Mouse (Mus musculus): ENCODE data around the gene Ctsk. TPM values are rescaled to one million over a fixed set of nuclear protein-coding genes. Genes with fewer than 3 reads are reported as not detected.

Gene Ctsk
- polyA plus RNA-seq, 1 experiment from 2014 or later = 147 TPM

DNA sequence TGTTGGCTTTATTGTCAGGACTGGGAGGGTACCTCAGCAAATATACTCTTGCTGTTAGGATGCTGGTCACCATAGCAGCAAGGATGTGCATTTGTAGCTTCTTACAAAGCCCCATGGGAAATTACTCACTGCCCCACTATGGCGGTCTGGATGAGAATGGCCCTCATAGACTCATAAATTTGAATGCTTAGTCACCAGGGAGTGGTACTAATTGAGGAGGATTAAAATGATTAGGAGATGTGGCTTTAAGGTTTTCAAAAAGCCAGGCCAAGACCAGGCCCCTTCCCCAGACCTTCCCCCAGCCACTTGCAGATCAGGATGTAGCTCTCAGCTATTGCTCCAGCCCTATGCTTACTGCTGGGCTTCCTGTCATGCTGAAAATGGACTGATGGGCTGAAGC, 51.1 kb downstream of the Ctsk start:
- no peaks in the 10 kb centered on the region for H3K27me3 ChIP-seq (replicated peaks; ENCODE audit: control insufficient read depth, insufficient read depth, low read length)
- 65% methylated on average over 1 of the region's 1 CpGs for WGBS

DNA sequence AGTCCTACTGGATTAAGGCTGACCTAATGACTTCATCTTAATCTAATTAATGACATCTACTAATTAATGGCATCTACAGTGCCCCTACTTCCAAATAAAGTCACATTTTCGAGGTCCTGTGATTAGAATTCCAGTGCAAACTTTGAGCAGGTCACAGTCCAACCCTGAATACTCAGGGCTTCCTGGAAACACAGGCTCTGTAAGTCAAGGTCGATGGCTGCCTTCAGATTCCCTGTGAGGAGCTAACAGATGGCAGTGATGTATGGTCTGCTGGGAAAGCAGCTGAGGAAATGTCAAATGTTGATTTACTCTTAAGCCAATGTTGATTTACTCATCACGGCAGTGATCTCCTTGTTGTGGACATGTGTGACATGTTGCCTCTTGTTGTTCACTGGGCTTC, 54.9 kb downstream of the Ctsk start:
- H3K9me3 ChIP-seq (ENCODE audit: control insufficient read depth, low read length) = no peaks in the 10 kb centered on the region
- WGBS = 46% methylated on average over 3 of the region's 3 CpGs
- H3K4me3 ChIP-seq (ENCODE audit: low read depth, low read length) = no peak overlapping the region
- H3K4me1 ChIP-seq (ENCODE audit: control insufficient read depth, insufficient read depth, low read length) = no peaks in the 10 kb centered on the region
- ATAC-seq (ENCODE audit: low read depth) (no peak), DNase-seq (ENCODE audit: low spot score) (no peak)
- no peak overlapping the region for H3K27ac ChIP-seq (replicated peaks; ENCODE audit: low read depth, low read length)
- H3K36me3 ChIP-seq (ENCODE audit: control insufficient read depth, insufficient read depth, low read length) = no peaks in the 10 kb centered on the region
- H3K9ac ChIP-seq (ENCODE audit: low read depth, low read length) = no peak overlapping the region
- no peaks in the 10 kb centered on the region for H3K27me3 ChIP-seq (replicated peaks; ENCODE audit: control insufficient read depth, insufficient read depth, low read length)
- H3K4me2 ChIP-seq (ENCODE audit: low read depth, low read length) = no peak overlapping the region

More for the DNA sequence above, 51.1 kb downstream of the Ctsk start:
- Histone ChIP-seq H3K36me3 (ENCODE audit: control insufficient read depth, insufficient read depth, low read length) (no peaks in the 10 kb centered on the region), H3K4me3 (ENCODE audit: low read depth, low read length) (no peak overlapping the region), H3K9ac (ENCODE audit: low read depth, low read length) (no peak overlapping the region), H3K27ac (replicated peaks; ENCODE audit: low read depth, low read length) (no peak overlapping the region), H3K4me2 (ENCODE audit: low read depth, low read length) (no peak overlapping the region), H3K4me1 (ENCODE audit: control insufficient read depth, insufficient read depth, low read length) (no peaks in the 10 kb centered on the region), H3K9me3 (ENCODE audit: control insufficient read depth, low read length) (no peaks in the 10 kb centered on the region)
- ATAC-seq (ENCODE audit: low read depth) (no peak), DNase-seq (ENCODE audit: low spot score) (no peak)

Other genes with a start within 250 kb of the Ctsk start
- gene Bnipl, start 248.1 kb upstream of the Ctsk start, polyA plus RNA-seq (2014; fragmentation: Nextera tagmentation; extraction: Ambion mirVana) = 6.1 and 6.9 TPM in 2 replicates
- 37.7 and 44.9 TPM in 2 replicates for gene Mindy1, start 217.9 kb upstream of the Ctsk start, polyA plus RNA-seq (2014; fragmentation: Nextera tagmentation; extraction: Ambion mirVana)
- gene Prune1, start 217.2 kb upstream of the Ctsk start, polyA plus RNA-seq (2014; fragmentation: Nextera tagmentation; extraction: Ambion mirVana) = 24.2 and 24.4 TPM in 2 replicates
- gene Anxa9, start 192.1 kb upstream of the Ctsk start, polyA plus RNA-seq (2014; fragmentation: Nextera tagmentation; extraction: Ambion mirVana) = 2.8 TPM in 2 replicates
- 133 and 134 TPM in 2 replicates for gene Cers2, start 184.5 kb upstream of the Ctsk start, polyA plus RNA-seq (2014; fragmentation: Nextera tagmentation; extraction: Ambion mirVana)
- gene Setdb1, start 142.1 kb upstream of the Ctsk start, polyA plus RNA-seq (2014; fragmentation: Nextera tagmentation; extraction: Ambion mirVana) = 39.3 and 44.2 TPM in 2 replicates
- gene 4930558C23Rik, start 96.4 kb upstream of the Ctsk start, polyA plus RNA-seq (2014; fragmentation: Nextera tagmentation; extraction: Ambion mirVana) = 0.30 TPM in 1 of 2 replicates, not detected in the other
- 32.5 and 38.1 TPM in 2 replicates for gene Arnt, start 64.9 kb upstream of the Ctsk start, polyA plus RNA-seq (2014; fragmentation: Nextera tagmentation; extraction: Ambion mirVana)
- 21.8 and 22.8 TPM in 2 replicates for gene Ctss, start 27.5 kb downstream of the Ctsk start, polyA plus RNA-seq (2014; fragmentation: Nextera tagmentation; extraction: Ambion mirVana)
- gene Hormad1, start 60.4 kb downstream of the Ctsk start, polyA plus RNA-seq (2014; fragmentation: Nextera tagmentation; extraction: Ambion mirVana) = not detected in 2 replicates
- 27.9 and 33.3 TPM in 2 replicates for gene Golph3l, start 89.7 kb downstream of the Ctsk start, polyA plus RNA-seq (2014; fragmentation: Nextera tagmentation; extraction: Ambion mirVana)
- gene Ensa, start 125.7 kb downstream of the Ctsk start, polyA plus RNA-seq (2014; fragmentation: Nextera tagmentation; extraction: Ambion mirVana) = 59.8 and 66.9 TPM in 2 replicates
- gene Mcl1, start 159.5 kb downstream of the Ctsk start, polyA plus RNA-seq (2014; fragmentation: Nextera tagmentation; extraction: Ambion mirVana) = 62.0 and 65.8 TPM in 2 replicates
- 2.8 and 3.8 TPM in 2 replicates for gene Adamtsl4, start 188.7 kb downstream of the Ctsk start, polyA plus RNA-seq (2014; fragmentation: Nextera tagmentation; extraction: Ambion mirVana)
- gene Ecm1, start 240.3 kb downstream of the Ctsk start, polyA plus RNA-seq (2014; fragmentation: Nextera tagmentation; extraction: Ambion mirVana) = 12.8 and 16.8 TPM in 2 replicates

Measured in embryonic facial prominence, embryonic 14.5 days (tissue).